Mouse (Mus musculus) left cerebral cortex, postnatal 4 days (tissue): ENCODE results near the gene Olfr1450. TPM values are rescaled to one million over a fixed set of nuclear protein-coding genes. Genes with fewer than 3 reads are reported as not detected.
"Not testable (repeated sequence)": the region's sequence is repeated elsewhere in the genome, so short reads cannot be mapped to it uniquely, and the experiment has no call there.

Experiments
- DNase-seq: peaks from one replicate; pipeline ENCODE4 v3.0.0-alpha.2; 2022
- intact Hi-C: fragments of 180-260 bp; cut with DNase I; formaldehyde crosslinking; loops from one replicate; pipeline ENCODE4 v1.15.1; 2025
- total RNA-seq, 2 experiments: library from RNA; stranded (reverse); gene quantifications; 2 replicates each; pipeline ENCODE4 v1.2.3; 2021

Gene Olfr1450
- total RNA-seq: not detected

GRCm38 (mm10) chr19:12949958-12950357 is at the start of gene Olfr1450:
Gene Olfr1450 (plus strand): TSS chr19:12950258.
- intact Hi-C loops: no loop called here
- no peak for DNase-seq

- intact Hi-C loops: no loop called here
- no peak for DNase-seq
These were observed 46.4 kb upstream of the Olfr1450 start, which contains the start of gene Olfr1447 for GRCm38 (mm10) chr19:12903643-12904042. Gene Olfr1447 (minus strand): TSS chr19:12903743.

- intact Hi-C loops: no loop called here
- no peak for DNase-seq
These were observed 25.7 kb upstream of the Olfr1450 start, which contains the start of gene Olfr1448 for GRCm38 (mm10) chr19:12924319-12924718. Gene Olfr1448 (minus strand): TSS chr19:12924419.

- intact Hi-C loops: no loop called here
- DNase-seq: no peak
These were observed 19.5 kb upstream of the Olfr1450 start, which contains the start of gene Olfr1449 for GRCm38 (mm10) chr19:12930540-12930939. Gene Olfr1449 (plus strand): TSS chr19:12930840.

- intact Hi-C loops, DNase-seq: not testable (repeated sequence)
These were observed 20.0 kb downstream of the Olfr1450 start for GRCm38 (mm10) chr19:12970082-12970481.

- intact Hi-C loops, DNase-seq: not testable (repeated sequence)
These were observed 42.3 kb downstream of the Olfr1450 start for GRCm38 (mm10) chr19:12992316-12992715.

- DNase-seq: no peak
- intact Hi-C loops: no loop called here
These were observed 44.7 kb downstream of the Olfr1450 start, which contains the start of gene Olfr1451 for GRCm38 (mm10) chr19:12994714-12995113. Gene Olfr1451 (plus strand): TSS chr19:12995014.

Other genes starting within 250 kb of the Olfr1450 start
- gene Cntf, start 184.6 kb upstream of the Olfr1450 start, total RNA-seq: 1 to 10 TPM; 2.1 to 2.4 TPM
- 10 to 100 TPM; 60.3 to 62.7 TPM for gene Zfp91, start 154.1 kb upstream of the Olfr1450 start, total RNA-seq
- gene Lpxn, start 154.1 kb upstream of the Olfr1450 start, total RNA-seq: under 1 TPM; 0.40 to 0.82 TPM
- not detected for gene Gm5244, start 103.6 kb upstream of the Olfr1450 start, total RNA-seq
- not detected for gene Olfr1444, start 93.0 kb upstream of the Olfr1450 start, total RNA-seq
- not detected for gene Olfr1445, start 66.4 kb upstream of the Olfr1450 start, total RNA-seq
- gene Olfr1446, start 56.7 kb upstream of the Olfr1450 start, total RNA-seq: not detected
- not detected for gene Olfr1447, start 46.5 kb upstream of the Olfr1450 start, total RNA-seq
- not detected for gene Olfr1448, start 25.8 kb upstream of the Olfr1450 start, total RNA-seq
- gene Olfr1449, start 19.4 kb upstream of the Olfr1450 start, total RNA-seq: not detected
- gene Olfr1451, start 44.8 kb downstream of the Olfr1450 start, total RNA-seq: not detected
- not detected for gene Olfr1453, start 78.1 kb downstream of the Olfr1450 start, total RNA-seq
- not detected for gene Olfr1454, start 110.4 kb downstream of the Olfr1450 start, total RNA-seq
- not detected for gene Olfr1457, start 147.6 kb downstream of the Olfr1450 start, total RNA-seq
- not detected for gene Olfr1458, start 156.5 kb downstream of the Olfr1450 start, total RNA-seq
- under 1 TPM; 0.12 to 0.22 TPM for gene Olfr1459, start 199.3 kb downstream of the Olfr1450 start, total RNA-seq
- gene Olfr1461, start 212.7 kb downstream of the Olfr1450 start, total RNA-seq: not detected
- gene Olfr1462, start 235.5 kb downstream of the Olfr1450 start, total RNA-seq: not detected